Mouse (Mus musculus) adrenal gland, postnatal 10 days (tissue): ENCODE results near the gene Lrfn1. TPM values are rescaled to one million over a fixed set of nuclear protein-coding genes. Genes with fewer than 3 reads are reported as not detected.

Experiments used
- DNase-seq: peaks from one replicate; pipeline ENCODE4 v3.0.0; 2021; ENCODE audit warnings: mixed read lengths
- total RNA-seq, 2 experiments: library from RNA; stranded (reverse); gene quantifications; 2 replicates each; pipeline ENCODE4 v1.2.3; 2021

Gene Lrfn1
- total RNA-seq, 2 experiments from 2014 or later: 9.2 to 13.0 TPM

DNA sequence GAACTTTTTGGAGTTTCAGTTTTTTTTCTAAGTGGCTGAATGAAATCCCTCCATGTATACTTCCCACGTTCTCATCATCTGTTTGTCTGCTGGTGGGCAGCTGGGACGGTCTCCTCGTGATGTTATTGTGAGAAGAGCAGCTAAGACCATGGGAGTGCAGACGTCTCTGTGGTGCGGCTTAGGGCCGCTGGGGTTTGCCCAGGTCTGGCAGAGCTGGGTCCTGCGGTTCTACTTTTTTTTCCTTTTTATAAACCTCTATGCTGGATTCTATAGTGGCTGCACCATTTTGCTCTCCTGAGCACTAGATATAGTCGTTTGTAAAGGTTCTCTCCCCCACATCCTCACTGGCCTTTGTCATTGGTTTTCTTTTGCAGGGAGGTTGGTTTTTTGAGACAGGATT, 59.7 kb downstream of the Lrfn1 start:
- no peak for DNase-seq

Other genes with a start within 250 kb of the Lrfn1 start
- 10 to 100 TPM; 22.8 to 34.9 TPM for gene Eid2, start 184.1 kb upstream of the Lrfn1 start, total RNA-seq
- 10 to 100 TPM; 13.4 to 15.7 TPM for gene Eid2b, start 174.2 kb upstream of the Lrfn1 start, total RNA-seq
- 1 to 10 TPM in 1 of 2 experiments, not detected in 1; 1.2 TPM for gene Selenov, start 160.8 kb upstream of the Lrfn1 start, total RNA-seq
- gene Dll3, start 149.7 kb upstream of the Lrfn1 start, total RNA-seq: under 1 TPM; 0.33 to 0.36 TPM
- 100 to 1,000 TPM; 108 to 114 TPM for gene Timm50, start 139.9 kb upstream of the Lrfn1 start, total RNA-seq
- gene Supt5, start 113.2 kb upstream of the Lrfn1 start, total RNA-seq: 100 to 1,000 TPM in 1 of 2 experiments, 10 to 100 TPM in 1; 86.6 to 103 TPM
- 1,000 to 10,000 TPM; 1,220 to 1,241 TPM for gene Rps16, start 101.3 kb upstream of the Lrfn1 start, total RNA-seq
- gene Plekhg2, start 79.4 kb upstream of the Lrfn1 start, total RNA-seq: 10 to 100 TPM; 27.9 to 37.0 TPM
- 10 to 100 TPM; 11.4 to 27.2 TPM for gene Zfp36, start 71.7 kb upstream of the Lrfn1 start, total RNA-seq
- gene Med29, start 59.3 kb upstream of the Lrfn1 start, total RNA-seq: 10 to 100 TPM; 19.8 to 25.9 TPM
- 10 to 100 TPM; 56.5 to 59.2 TPM for gene Paf1, start 59.0 kb upstream of the Lrfn1 start, total RNA-seq
- gene Gmfg, start 14.5 kb upstream of the Lrfn1 start, total RNA-seq: 10 to 100 TPM; 23.3 to 24.7 TPM
- not detected for gene Ifnl2, start 58.5 kb downstream of the Lrfn1 start, total RNA-seq
- gene Ifnl3, start 70.9 kb downstream of the Lrfn1 start, total RNA-seq: not detected
- not detected for gene Sycn, start 88.9 kb downstream of the Lrfn1 start, total RNA-seq
- gene Nccrp1, start 95.3 kb downstream of the Lrfn1 start, total RNA-seq: not detected
- gene Samd4b, start 146.2 kb downstream of the Lrfn1 start, total RNA-seq: 10 to 100 TPM; 45.5 to 49.6 TPM
- gene Pak4, start 146.2 kb downstream of the Lrfn1 start, total RNA-seq: 10 to 100 TPM; 19.4 to 20.4 TPM
- not detected for gene Acp7, start 179.4 kb downstream of the Lrfn1 start, total RNA-seq
- 1 to 10 TPM; 1.0 to 2.0 TPM for gene Fbxo27, start 240.9 kb downstream of the Lrfn1 start, total RNA-seq